Mouse (Mus musculus) adrenal gland, postnatal 0 days (tissue): Measurements from ENCODE around the gene Mak. TPM values are rescaled to one million over a fixed set of nuclear protein-coding genes. Genes with fewer than 3 reads are reported as not detected.

Source experiments
- polyA plus RNA-seq: library from polyadenylated mRNA; unstranded; fragments of >200 nt; fragmentation: Nextera tagmentation; extraction: Ambion mirVana; gene quantifications from 2 replicates; pipeline ENCODE4 v1.2.1, GENCODE M21; 2015

Mak gene
- 0.11 and 0.13 TPM in 2 replicates for polyA plus RNA-seq

GRCm38 (mm10) chr13:41079421-41079780, at the start of gene Mak:
TSS of gene Mak (minus strand) at chr13:41079706.

GRCm38 (mm10) chr13:41113940-41114339, 34.4 kb upstream of the Mak start, which contains the start of gene Sycp2l:
TSS of gene Sycp2l (plus strand) at chr13:41114307.

GRCm38 (mm10) chr13:41110935-41111334, 31.4 kb upstream of the Mak start, which contains the start of gene Gcm2:
TSS of gene Gcm2 (minus strand) at chr13:41111035.

GRCm38 (mm10) chr13:41015829-41016634, 63.5 kb downstream of the Mak start, which contains the start of gene Tmem14c:
TSS of gene Tmem14c (plus strand) at chr13:41016292.

GRCm38 (mm10) chr13:41000926-41001639, 78.4 kb downstream of the Mak start, which contains the start of gene Pak1ip1:
TSS of gene Pak1ip1 (plus strand) at chr13:41001023.

Other genes with a start within 250 kb of the Mak start
- gene Gcnt2, start 220.0 kb downstream of the Mak start, polyA plus RNA-seq, result 4.2 and 7.3 TPM in 2 replicates
- gene Pak1ip1, start 78.7 kb downstream of the Mak start, polyA plus RNA-seq, result 58.7 and 89.6 TPM in 2 replicates
- 204 and 297 TPM in 2 replicates for gene Tmem14c, start 63.4 kb downstream of the Mak start, polyA plus RNA-seq
- gene Gcm2, start 31.3 kb upstream of the Mak start, polyA plus RNA-seq, result not detected in 2 replicates
- gene Sycp2l, start 34.6 kb upstream of the Mak start, polyA plus RNA-seq, result not detected in 2 replicates
- 9.1 and 11.5 TPM in 2 replicates for gene Elovl2, start 140.7 kb upstream of the Mak start, polyA plus RNA-seq
- 10.5 and 12.9 TPM in 2 replicates for gene Smim13, start 170.1 kb upstream of the Mak start, polyA plus RNA-seq
- not detected in 2 replicates for gene Gm17364, start 194.3 kb upstream of the Mak start, polyA plus RNA-seq